In genomic region chr12:110706337-110707231, GRCm38 (mm10) we compare ENCODE assay signal across 8 mouse cellular contexts. TPM values are rescaled to one million over a fixed set of nuclear protein-coding genes. Genes with fewer than 3 reads are reported as not detected.
DNase-seq lines count a peak whose midpoint lies in the region; ATAC-seq and TF ChIP-seq lines count a peak whose summit lies in the region.

No protein-coding gene starts in this region.

- DNase-seq in testis, postnatal 10 days (ENCODE audit: low spot score): no peak
- peak; percentile 64 for DNase-seq in neural tube, embryonic 10.5 days (ENCODE audit: extremely low spot score, low spot score)
- DNase-seq in urinary bladder, postnatal 14 days (ENCODE audit: low spot score): peak; percentile 23

- peak overlapping the region; percentile 38 for H3K4me3 ChIP-seq in testis, adult 2 months (ENCODE audit: control insufficient read depth, low read depth, low read length)
- H3K4me3 ChIP-seq in cortical plate, adult 2 months (ENCODE audit: insufficient read depth, low read length): peak overlapping the region; percentile 18
- peak overlapping the region; percentile 21 for H3K4me3 ChIP-seq in intestine, embryonic 15.5 days (replicated peaks)
- peak overlapping the region; percentile 47 for H3K4me3 ChIP-seq in liver, embryonic 16.5 days (ENCODE audit: low read depth, low read length)

- peak overlapping the region; percentile 74 for H3K4me2 ChIP-seq in intestine, embryonic 15.5 days (replicated peaks)
- peak overlapping the region; percentile 63 for H3K4me2 ChIP-seq in liver, embryonic 16.5 days (ENCODE audit: low read depth, low read length)

- H3K9ac ChIP-seq in intestine, embryonic 15.5 days: peak overlapping the region; percentile 5
- H3K9ac ChIP-seq in liver, embryonic 16.5 days (ENCODE audit: low read depth, low read length): peak overlapping the region; percentile 35

- no peak overlapping the region for H3K27ac ChIP-seq in testis, adult 2 months (ENCODE audit: control insufficient read depth, insufficient read depth, low read depth, low read length)
- H3K27ac ChIP-seq in cortical plate, adult 2 months (ENCODE audit: insufficient read depth, low read length): no peak overlapping the region
- peak overlapping the region; percentile 51; the same call in 1 of the 2 replicates for H3K27ac ChIP-seq in intestine, embryonic 15.5 days
- peak overlapping the region; percentile 65; the same call in 1 of the 2 replicates for H3K27ac ChIP-seq in liver, embryonic 16.5 days (ENCODE audit: low read length)

- 3% methylated on average over 27 of the region's 27 CpGs for WGBS in intestine, embryonic 15.5 days
- under 1% methylated on average over 27 of the region's 27 CpGs for WGBS in liver, embryonic 16.5 days (ENCODE audit: insufficient replicate concordance)

- TF ChIP-seq POLR2A in testis, adult 2 months (IDR thresholded peaks at IDR 0.05; ENCODE audit: control insufficient read depth, low read depth, low read length): no peak
- TF ChIP-seq POLR2A in cortical plate, adult 2 months (IDR thresholded peaks at IDR 0.05; ENCODE audit: extremely low read depth, insufficient read depth, low read length): no peak

- no peaks in the 10 kb centered on the region for H3K27me3 ChIP-seq in testis, adult 2 months (ENCODE audit: control insufficient read depth, insufficient read depth, low read length)
- no peaks in the 10 kb centered on the region for H3K27me3 ChIP-seq in intestine, embryonic 15.5 days (replicated peaks)
- no peaks in the 10 kb centered on the region for H3K27me3 ChIP-seq in liver, embryonic 16.5 days (ENCODE audit: control insufficient read depth, insufficient read depth, low read depth, low read length)

- H3K36me3 ChIP-seq in testis, adult 2 months (ENCODE audit: control insufficient read depth, insufficient read depth, low read length): no peaks in the 10 kb centered on the region
- H3K36me3 ChIP-seq in intestine, embryonic 15.5 days: no peaks in the 10 kb centered on the region
- no peaks in the 10 kb centered on the region for H3K36me3 ChIP-seq in liver, embryonic 16.5 days (ENCODE audit: control insufficient read depth, insufficient read depth)

- no peak for TF ChIP-seq CTCF in testis, adult 2 months (IDR thresholded peaks at IDR 0.05; ENCODE audit: control insufficient read depth, insufficient read depth, insufficient replicate concordance, low read depth, low read length)
- no peak for TF ChIP-seq CTCF in cortical plate, adult 2 months (IDR thresholded peaks at IDR 0.05; ENCODE audit: extremely low read depth, insufficient read depth, low read length)

- no peaks in the 10 kb centered on the region for H3K9me3 ChIP-seq in intestine, embryonic 15.5 days
- H3K9me3 ChIP-seq in liver, embryonic 16.5 days (replicated peaks; ENCODE audit: control insufficient read depth, low read length): no peaks in the 10 kb centered on the region

- ATAC-seq in granulocyte monocyte progenitor cell, adult 5-6 weeks (replicated peaks; ENCODE audit: poor library complexity, severe bottlenecking): peak; percentile 85
- peak; percentile 83 for ATAC-seq in intestine, embryonic 15.5 days
- ATAC-seq in liver, embryonic 16.5 days (ENCODE audit: low read depth): peak; percentile 75

- H3K4me1 ChIP-seq in testis, adult 2 months (ENCODE audit: control insufficient read depth, insufficient read depth, low read length): peaks cover 4% of the 10 kb centered on the region
- H3K4me1 ChIP-seq in cortical plate, adult 2 months (ENCODE audit: control insufficient read depth, insufficient read depth, low read length): no peaks in the 10 kb centered on the region
- H3K4me1 ChIP-seq in intestine, embryonic 15.5 days (replicated peaks): peaks cover 3% of the 10 kb centered on the region
- peaks cover 8% of the 10 kb centered on the region for H3K4me1 ChIP-seq in liver, embryonic 16.5 days (ENCODE audit: control insufficient read depth, low read depth, low read length)

RNA-seq across cellular contexts. Expression of gene Hsp90aa1, which starts 4.1 kb away (rescaled TPM):
- 592 and 736 TPM in 2 replicates for polyA plus RNA-seq in testis, adult 2 months (2012; rRNA removed)
- 521 and 542 TPM in 2 replicates for polyA plus RNA-seq in cortical plate, adult 2 months (2012; rRNA removed)
- total RNA-seq in granulocyte monocyte progenitor cell, adult 5-6 weeks (2014; fragmentation: Nextera tagmentation): 686 and 764 TPM in 2 replicates
- 1,405 and 1,810 TPM in 2 replicates for total RNA-seq in granulocyte monocyte progenitor cell, adult 5-6 weeks (2017)
- 887 and 955 TPM in 2 replicates for polyA plus RNA-seq in intestine, embryonic 15.5 days (2015; fragmentation: Nextera tagmentation; extraction: Ambion mirVana)
- polyA plus RNA-seq in liver, embryonic 16.5 days (2015; fragmentation: Nextera tagmentation; extraction: Ambion mirVana): 431 and 513 TPM in 2 replicates

RNA-seq across cellular contexts. Expression of gene 1700001K19Rik, which starts 24.2 kb away (rescaled TPM):
- polyA plus RNA-seq in testis, adult 2 months (2012; rRNA removed): 745 and 752 TPM in 2 replicates
- not detected in 2 replicates for polyA plus RNA-seq in cortical plate, adult 2 months (2012; rRNA removed)
- total RNA-seq in granulocyte monocyte progenitor cell, adult 5-6 weeks (2014; fragmentation: Nextera tagmentation): not detected in 2 replicates
- not detected in 2 replicates for total RNA-seq in granulocyte monocyte progenitor cell, adult 5-6 weeks (2017)
- not detected in 2 replicates for polyA plus RNA-seq in intestine, embryonic 15.5 days (2015; fragmentation: Nextera tagmentation; extraction: Ambion mirVana)
- not detected in 2 replicates for polyA plus RNA-seq in liver, embryonic 16.5 days (2015; fragmentation: Nextera tagmentation; extraction: Ambion mirVana)

RNA-seq across cellular contexts. Expression of gene Wdr20, which starts 31.2 kb away (rescaled TPM):
- polyA plus RNA-seq in testis, adult 2 months (2012; rRNA removed): 15.0 and 17.0 TPM in 2 replicates
- 23.9 and 24.2 TPM in 2 replicates for polyA plus RNA-seq in cortical plate, adult 2 months (2012; rRNA removed)
- 19.4 and 25.9 TPM in 2 replicates for total RNA-seq in granulocyte monocyte progenitor cell, adult 5-6 weeks (2014; fragmentation: Nextera tagmentation)
- 25.4 and 35.3 TPM in 2 replicates for total RNA-seq in granulocyte monocyte progenitor cell, adult 5-6 weeks (2017)
- 19.8 and 21.7 TPM in 2 replicates for polyA plus RNA-seq in intestine, embryonic 15.5 days (2015; fragmentation: Nextera tagmentation; extraction: Ambion mirVana)
- 8.4 and 9.3 TPM in 2 replicates for polyA plus RNA-seq in liver, embryonic 16.5 days (2015; fragmentation: Nextera tagmentation; extraction: Ambion mirVana)

Comparison
In these comparisons a context has a peak if more than half of its experiments do, and no peak if none do; other contexts are left out.
1. H3K27ac ChIP-seq: peak in intestine, embryonic 15.5 days (single experiment) and liver, embryonic 16.5 days (single experiment); none in testis, adult 2 months (single experiment) and cortical plate, adult 2 months (single experiment).
2. RNA of gene 1700001K19Rik, which starts 24.2 kb away (polyA plus RNA-seq): 745 to 752 TPM in testis, adult 2 months; not detected in intestine, embryonic 15.5 days, not detected in cortical plate, adult 2 months and not detected in liver, embryonic 16.5 days; every median in the first group is over 100 times any median in the second.
3. Peak in every context shown above with its lines, with median percentiles within 50 percentile points of each other: H3K4me3 ChIP-seq and ATAC-seq.